Mouse (Mus musculus): ENCODE results near the gene Ift88.

- no peak for TF ChIP-seq CTCF (IDR thresholded peaks at IDR 0.05; ENCODE audit: low read depth, low read length)
- no peak for TF ChIP-seq POLR2A (IDR thresholded peaks at IDR 0.05; ENCODE audit: borderline replicate concordance, low read depth, low read length)
Observed at GRCm38 (mm10) chr14:57484183-57484582, 60.3 kb downstream of the Ift88 start.
